Mouse (Mus musculus): Measurements from ENCODE around the gene Chat.

DNA sequence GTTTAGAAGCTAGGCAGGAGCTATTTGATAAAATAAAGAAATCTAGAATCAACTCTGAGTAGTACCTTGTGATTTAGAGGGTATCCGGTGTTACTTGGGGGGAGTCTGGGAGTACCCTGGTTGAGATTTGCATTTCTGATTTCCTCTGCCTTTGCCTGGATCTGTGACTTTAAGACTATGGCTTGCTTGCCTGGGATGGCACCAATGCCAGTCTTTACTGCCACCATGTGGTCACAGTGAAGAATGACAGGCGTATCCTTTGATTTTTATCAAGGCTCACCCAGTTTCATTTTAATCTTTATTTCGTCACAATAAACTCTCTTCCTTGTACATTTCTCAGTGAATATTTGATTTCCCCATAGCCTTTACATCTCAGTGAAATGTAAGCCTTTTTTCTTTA is 16.3 kb upstream of the Chat start:
- TF ChIP-seq POLR2AphosphoS2 (IDR thresholded peaks at IDR 0.05; ENCODE audit: insufficient read length, low read depth): no peak
- no peak for TF ChIP-seq TCF12 (IDR thresholded peaks at IDR 0.05; ENCODE audit: insufficient read depth, poor library complexity, severe bottlenecking)
- TF ChIP-seq POLR2A (IDR thresholded peaks at IDR 0.05; ENCODE audit: insufficient read length, low read depth): no peak
- no peak for TF ChIP-seq TCF3 (IDR thresholded peaks at IDR 0.05; ENCODE audit: insufficient read length, low read depth)
- no peak for TF ChIP-seq MAX (IDR thresholded peaks at IDR 0.05; ENCODE audit: low read depth)

Data from myocyte (in vitro differentiated cells).